Mouse (Mus musculus) natural killer cell, adult 2 months (primary cell): Measurements from ENCODE around the gene Tldc1.
A peak's percentile ranks its signal among the peaks of the same experiment; 100 is the strongest.

Experiments
- DNase-seq, 2 experiments: peaks; one replicate each; pipeline ENCODE4 v3.0.0; 2022; ENCODE audit warnings: low spot score in 2 of 2

Gene Tldc1

GRCm38 (mm10) chr8:119723676-119724075 is 54.5 kb downstream of the Tldc1 start:
- no peak for DNase-seq

GRCm38 (mm10) chr8:119722348-119722747 is 55.9 kb downstream of the Tldc1 start:
- no peak for DNase-seq

- no peak for DNase-seq
These were observed 59.2 kb downstream of the Tldc1 start for GRCm38 (mm10) chr8:119719011-119719501.

GRCm38 (mm10) chr8:119717765-119718164 is 60.5 kb downstream of the Tldc1 start:
- peak; percentile 15 to 39 for DNase-seq

GRCm38 (mm10) chr8:119716730-119717299 is 61.4 kb downstream of the Tldc1 start:
- DNase-seq = no peak

- DNase-seq = no peak
These were observed 63.0 kb downstream of the Tldc1 start for GRCm38 (mm10) chr8:119715221-119715620.

- DNase-seq = no peak
These were observed 64.8 kb downstream of the Tldc1 start for GRCm38 (mm10) chr8:119713421-119713820.

GRCm38 (mm10) chr8:119712226-119712625 is 66.0 kb downstream of the Tldc1 start:
- no peak for DNase-seq
